8 mouse cellular contexts compared by ENCODE assay signal in the genomic region with DNA sequence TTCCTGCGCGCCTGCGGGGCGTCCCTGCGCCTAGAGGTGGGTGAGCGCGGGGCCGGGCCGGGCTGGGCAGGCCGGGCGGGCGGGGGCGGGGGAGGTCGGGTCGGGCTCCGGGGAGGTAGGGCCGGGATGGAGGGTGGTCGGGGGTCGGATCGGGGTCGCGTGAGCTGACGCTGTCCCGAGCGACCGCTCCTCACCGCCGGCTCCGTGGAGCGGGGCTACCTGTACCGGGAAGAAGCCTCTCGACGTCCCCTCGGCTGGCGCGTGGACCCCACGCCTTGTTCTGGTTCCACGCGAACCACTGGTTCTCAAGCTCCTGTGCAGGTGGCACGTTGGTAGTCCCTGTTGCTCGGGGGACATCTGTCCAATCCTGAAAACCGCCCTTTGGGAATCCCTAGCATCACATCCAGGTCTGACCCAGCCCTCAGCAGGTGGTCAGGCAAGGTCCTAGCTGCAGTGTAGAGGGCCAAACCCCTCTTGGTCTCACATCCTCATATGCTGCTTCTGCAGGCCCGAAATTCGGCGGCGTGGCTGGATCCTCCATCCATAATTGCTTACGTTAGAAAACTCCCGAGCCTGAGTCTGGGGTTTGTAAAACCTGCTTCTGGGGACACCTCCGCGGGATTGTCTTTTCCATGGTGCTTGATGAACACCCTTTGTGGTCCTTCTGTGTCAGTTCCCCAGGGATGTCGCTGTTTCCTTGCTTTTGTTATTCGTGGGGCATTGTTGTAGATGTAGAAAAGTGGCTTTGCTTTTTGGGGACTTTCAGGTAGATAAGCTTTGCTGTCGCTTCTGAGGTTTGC. TPM values are rescaled to one million over a fixed set of nuclear protein-coding genes. Genes with fewer than 3 reads are reported as not detected.
A peak's percentile ranks its signal among the peaks of the same experiment; 100 is the strongest.
DNase-seq lines count a peak whose midpoint lies in the region; ATAC-seq and TF ChIP-seq lines count a peak whose summit lies in the region.

No protein-coding gene starts in this region.

- peaks cover 3 to 11% of the 10 kb centered on the region in 2 experiments for H3K4me1 ChIP-seq in MEL (ENCODE audit: control insufficient read depth in 1 of 2, insufficient read depth in 2 of 2, low read length in 2 of 2)
- H3K4me1 ChIP-seq in intestine, embryonic 14.5 days (replicated peaks; ENCODE audit: control insufficient read depth, insufficient read depth, low read length) = peaks cover 15% of the 10 kb centered on the region
- peaks cover 13% of the 10 kb centered on the region for H3K4me1 ChIP-seq in midbrain, embryonic 14.5 days (ENCODE audit: control insufficient read depth, insufficient read depth, low read length)

- peaks cover 0 to 15% of the 10 kb centered on the region in 2 experiments; a peak in 2 of 4 replicates for H3K36me3 ChIP-seq in MEL (ENCODE audit: control insufficient read depth in 1 of 2, insufficient read depth in 2 of 2, low read length in 2 of 2)
- H3K36me3 ChIP-seq in intestine, embryonic 14.5 days (ENCODE audit: control insufficient read depth, insufficient read depth, low read length) = no peaks in the 10 kb centered on the region
- no peaks in the 10 kb centered on the region for H3K36me3 ChIP-seq in midbrain, embryonic 14.5 days (ENCODE audit: control insufficient read depth, insufficient read depth, low read length)

- no peak for TF ChIP-seq RAD21 in MEL (IDR thresholded peaks at IDR 0.05; ENCODE audit: low read depth, low read length)

- H3K9me3 ChIP-seq in MEL (replicated peaks; ENCODE audit: insufficient read depth, low read length) = no peaks in the 10 kb centered on the region
- no peaks in the 10 kb centered on the region for H3K9me3 ChIP-seq in intestine, embryonic 14.5 days (ENCODE audit: control insufficient read depth, low read length)
- no peaks in the 10 kb centered on the region for H3K9me3 ChIP-seq in midbrain, embryonic 14.5 days (ENCODE audit: control insufficient read depth, low read length)

- no peaks in the 10 kb centered on the region for H3K27me3 ChIP-seq in MEL (ENCODE audit: control insufficient read depth in 1 of 2, insufficient read depth in 2 of 2, low read length in 2 of 2)
- H3K27me3 ChIP-seq in intestine, embryonic 14.5 days (replicated peaks; ENCODE audit: control insufficient read depth, insufficient read depth, low read length) = no peaks in the 10 kb centered on the region
- no peaks in the 10 kb centered on the region for H3K27me3 ChIP-seq in midbrain, embryonic 14.5 days (ENCODE audit: control insufficient read depth, insufficient read depth, low read length)

- WGBS in intestine, embryonic 14.5 days = 3% methylated on average over 44 of the region's 53 CpGs
- 2% methylated on average over 51 of the region's 53 CpGs for WGBS in midbrain, embryonic 14.5 days

- no peak; the same call in none of the 2 replicates for ATAC-seq in intestine, embryonic 14.5 days (replicated peaks; ENCODE audit: low FRiP score, low TSS enrichment, low read depth)
- peak; percentile 73; the same call in 1 of the 2 replicates for ATAC-seq in midbrain, embryonic 14.5 days (ENCODE audit: low FRiP score, low TSS enrichment)

- no peak for TF ChIP-seq CTCF in MEL (IDR thresholded peaks at IDR 0.05 in 2 of 3, conservative IDR thresholded peaks at IDR 0.05 in 1 of 3; ENCODE audit: control insufficient read depth in 1 of 3, insufficient read depth in 1 of 3, low read depth in 2 of 3, low read length in 3 of 3, poor library complexity in 1 of 3, severe bottlenecking in 1 of 3)

- intact Hi-C loops in left cerebral cortex, postnatal 4 days (cut with DNase I) = no loop called here

- TF ChIP-seq EP300 in MEL (IDR thresholded peaks at IDR 0.05; ENCODE audit: low read depth in 1 of 2, low read length in 2 of 2) = no peak

- peak overlapping the region; percentile 91 for H3K4me2 ChIP-seq in intestine, embryonic 14.5 days (ENCODE audit: low read length)
- peak overlapping the region; percentile 97 for H3K4me2 ChIP-seq in midbrain, embryonic 14.5 days (ENCODE audit: low read length)

- peak; percentile 27 for DNase-seq in left cerebral cortex, postnatal 4 days
- DNase-seq in left cerebral cortex, adult 9 months (ENCODE audit: low spot score in 2 of 2) = no peak
- DNase-seq in MEL (ENCODE audit: low read depth, low spot score) = peak; percentile 34
- peak; percentile 46 to 61 for DNase-seq in cerebellum, postnatal 36 days
- DNase-seq in intestine, embryonic 14.5 days (ENCODE audit: low spot score) = peak; percentile 71
- DNase-seq in midbrain, embryonic 14.5 days = peak; percentile 31
- no peak for DNase-seq in gastrocnemius, postnatal 4 days (ENCODE audit: low spot score in 2 of 2)
- DNase-seq in ovary, adult 18-20 months (ENCODE audit: low spot score) = no peak

- H3K27ac ChIP-seq in MEL (ENCODE audit: control insufficient read depth, low read depth, low read length) = no peak overlapping the region
- peak overlapping the region; percentile 91 for H3K27ac ChIP-seq in intestine, embryonic 14.5 days (ENCODE audit: low read depth)
- peak overlapping the region; percentile 84 for H3K27ac ChIP-seq in midbrain, embryonic 14.5 days (replicated peaks; ENCODE audit: low read depth, low read length)

- no peak for TF ChIP-seq POLR2A in MEL (IDR thresholded peaks at IDR 0.05; ENCODE audit: control insufficient read depth in 1 of 2, insufficient read depth in 1 of 2, low read depth in 1 of 2, low read length in 2 of 2, poor library complexity in 1 of 2)

- H3K4me3 ChIP-seq in MEL (ENCODE audit: control insufficient read depth in 1 of 2, insufficient read depth in 1 of 2, low read depth in 2 of 2, low read length in 2 of 2) = peak overlapping the region; percentile 74 to 88
- peak overlapping the region; percentile 87 for H3K4me3 ChIP-seq in intestine, embryonic 14.5 days (ENCODE audit: low read depth, low read length)
- peak overlapping the region; percentile 75 for H3K4me3 ChIP-seq in midbrain, embryonic 14.5 days (replicated peaks; ENCODE audit: low read depth, low read length)

- peaks cover 38% of the 10 kb centered on the region for H3K79me2 ChIP-seq in MEL (ENCODE audit: control insufficient read depth, insufficient read depth, low read length, poor library complexity)

- peak overlapping the region; percentile 85 for H3K9ac ChIP-seq in MEL (ENCODE audit: control insufficient read depth, low read depth, low read length, poor library complexity, severe bottlenecking)
- H3K9ac ChIP-seq in intestine, embryonic 14.5 days (ENCODE audit: low read length) = peak overlapping the region; percentile 91
- H3K9ac ChIP-seq in midbrain, embryonic 14.5 days (replicated peaks; ENCODE audit: low read length) = peak overlapping the region; percentile 85

TF ChIP-seq in MEL, 35 proteins besides CTCF, POLR2A, EP300 and RAD21:
- TF ChIP-seq CHD1 (IDR thresholded peaks at IDR 0.05; ENCODE audit: low read depth, low read length) (no peak), HCFC1 (IDR thresholded peaks at IDR 0.05; ENCODE audit: low read depth, low read length) (no peak), RCOR1 (IDR thresholded peaks at IDR 0.05; ENCODE audit: low read depth, low read length) (no peak), MYC (IDR thresholded peaks at IDR 0.05; ENCODE audit: low read depth, low read length) (no peak), ELF1 (IDR thresholded peaks at IDR 0.05; ENCODE audit: low read depth, low read length) (no peak), BHLHE40 (IDR thresholded peaks at IDR 0.05; ENCODE audit: borderline replicate concordance, low read depth, low read length) (no peak), JUND (IDR thresholded peaks at IDR 0.05; ENCODE audit: low read depth, low read length) (no peak), SIN3A (IDR thresholded peaks at IDR 0.05; ENCODE audit: low read length) (no peak), TCF12 (IDR thresholded peaks at IDR 0.05; ENCODE audit: low read depth, low read length) (no peak), ETS1 (IDR thresholded peaks at IDR 0.05; ENCODE audit: low read depth, low read length) (no peak), UBTF (IDR thresholded peaks at IDR 0.05; ENCODE audit: borderline replicate concordance, insufficient read depth, low read depth, low read length) (no peak), SMC3 (IDR thresholded peaks at IDR 0.05; ENCODE audit: low read depth, low read length) (no peak), NELFE (IDR thresholded peaks at IDR 0.05; ENCODE audit: low read depth, low read length) (no peak), MEF2A (IDR thresholded peaks at IDR 0.05; ENCODE audit: extremely low read depth, insufficient replicate concordance, low read depth, low read length, poor library complexity, severe bottlenecking) (no peak), MAZ (IDR thresholded peaks at IDR 0.05; ENCODE audit: low read depth, low read length) (no peak)

RNA-seq across cellular contexts. Expression of a gene that starts 31.2 kb away (rescaled TPM):
- total RNA-seq in left cerebral cortex, postnatal 4 days (2021) = 100 to 1,000 TPM; 215 to 219 TPM
- total RNA-seq in MEL (2012; rRNA removed) = 18.7 and 21.0 TPM in 2 replicates
- 10 to 100 TPM in 1 of 2 experiments, not detected in 1; 36.8 TPM for polyA plus RNA-seq in MEL (2012; ENCODE audit: insufficient read depth in 1 of 2, insufficient read length in 2 of 2, low read depth in 1 of 2, low replicate concordance in 2 of 2, missing spikeins in 1 of 2)
- polyA plus RNA-seq in intestine, embryonic 14.5 days (2014; fragmentation: Nextera tagmentation; extraction: Ambion mirVana) = 33.9 and 34.4 TPM in 2 replicates
- 78.3 and 84.0 TPM in 2 replicates for polyA plus RNA-seq in midbrain, embryonic 14.5 days (2014; fragmentation: Nextera tagmentation; extraction: Ambion mirVana)
- 100 to 1,000 TPM; 107 to 114 TPM for total RNA-seq in gastrocnemius, postnatal 4 days (2021)

RNA-seq across cellular contexts. Expression of a gene that starts 57.8 kb away (rescaled TPM):
- total RNA-seq in left cerebral cortex, postnatal 4 days (2021) = not detected
- total RNA-seq in MEL (2012; rRNA removed) = not detected in 2 replicates
- polyA plus RNA-seq in MEL (2012; ENCODE audit: insufficient read depth in 1 of 2, insufficient read length in 2 of 2, low read depth in 1 of 2, low replicate concordance in 2 of 2, missing spikeins in 1 of 2) = not detected
- polyA plus RNA-seq in intestine, embryonic 14.5 days (2014; fragmentation: Nextera tagmentation; extraction: Ambion mirVana) = not detected in 2 replicates
- polyA plus RNA-seq in midbrain, embryonic 14.5 days (2014; fragmentation: Nextera tagmentation; extraction: Ambion mirVana) = not detected in 2 replicates
- not detected for total RNA-seq in gastrocnemius, postnatal 4 days (2021)

Comparison
In these comparisons a context has a peak if more than half of its experiments do, and no peak if none do; other contexts are left out.
1. DNase-seq: peak in left cerebral cortex, postnatal 4 days (single experiment), MEL (single experiment), cerebellum, postnatal 36 days (2 of 2), intestine, embryonic 14.5 days (single experiment) and midbrain, embryonic 14.5 days (single experiment); none in left cerebral cortex, adult 9 months (0 of 2), gastrocnemius, postnatal 4 days (0 of 2) and ovary, adult 18-20 months (single experiment).
2. Peak in every context shown above with its lines, with median percentiles within 50 percentile points of each other: H3K4me3 ChIP-seq and H3K9ac ChIP-seq.